Mouse (Mus musculus): ENCODE measurements around the gene Hist1h2ah. TPM values are rescaled to one million over a fixed set of nuclear protein-coding genes. Genes with fewer than 3 reads are reported as not detected.

The Hist1h2ah gene
- total and polyA plus RNA-seq, 3 experiments = 2.3 to 628 (median 8.1) TPM

DNA sequence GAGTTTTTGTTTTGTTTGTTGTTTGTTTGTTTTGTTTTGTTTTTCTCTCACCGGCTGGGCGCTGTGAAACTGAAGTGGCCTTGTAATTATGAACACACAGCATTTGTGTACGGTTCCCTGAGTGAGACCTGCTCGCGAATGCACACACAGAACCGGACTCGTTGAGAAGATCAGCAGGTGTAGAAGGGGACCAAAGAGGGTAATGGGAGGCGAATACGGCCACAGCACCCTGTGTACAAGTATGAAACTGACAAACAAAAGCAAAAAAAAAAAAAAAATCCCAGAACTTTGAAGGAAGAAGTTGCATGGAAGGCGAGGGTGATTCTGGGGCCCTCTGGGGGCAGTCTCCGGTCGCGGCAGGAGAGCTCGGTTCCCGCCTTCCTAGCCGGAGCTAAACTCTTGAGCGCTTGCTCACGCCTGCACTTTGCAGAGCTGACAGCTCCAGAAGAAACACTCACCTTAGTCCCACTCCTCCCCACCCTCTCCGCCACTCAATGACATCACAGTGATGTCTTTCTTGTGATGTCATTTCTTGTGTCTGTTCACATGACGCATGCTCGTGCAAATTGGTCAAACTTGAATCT lies 39.9 kb downstream of the Hist1h2ah start:
- H3K4me1 ChIP-seq (ENCODE audit: control insufficient read depth in 1 of 2, insufficient read depth in 2 of 2) = peaks cover 3 to 9% of the 10 kb centered on the region in 2 experiments
- no peak overlapping the region for H3K27ac ChIP-seq (ENCODE audit: insufficient read depth, low read depth)
- H3K27me3 ChIP-seq (replicated peaks) = peaks cover 29% of the 10 kb centered on the region
- TF ChIP-seq JUND (conservative IDR thresholded peaks at IDR 0.05; ENCODE audit: low read depth, low read length) = 0 out of 2 replicates have a peak, but pooled peaks have one; percentile 31
- TF ChIP-seq BHLHE40 (IDR thresholded peaks at IDR 0.05; ENCODE audit: low read depth, low read length) = peak; percentile 56
- TF ChIP-seq EP300 (IDR thresholded peaks at IDR 0.05; ENCODE audit: low read length) = 0 out of 2 replicates have a peak, but pooled peaks have one; percentile 24
- TF ChIP-seq IRF4 (IDR thresholded peaks at IDR 0.05; ENCODE audit: low read depth, low read length) = peak; percentile 53; the same call in 1 of the 2 replicates
- TF ChIP-seq MEF2A (IDR thresholded peaks at IDR 0.05; ENCODE audit: borderline replicate concordance, low read depth, low read length) = no peak; the same call in 1 of the 2 replicates
- 0 out of 2 replicates have a peak, but pooled peaks have one; percentile 47 for TF ChIP-seq MYC (IDR thresholded peaks at IDR 0.05; ENCODE audit: low read depth, low read length)
- peak in 1 of 2 experiments; percentile 48; a peak in 2 of 4 replicates for TF ChIP-seq CTCF (conservative IDR thresholded peaks at IDR 0.05 in 1 of 2, IDR thresholded peaks at IDR 0.05 in 1 of 2; ENCODE audit: low read depth in 2 of 2, low read length in 2 of 2)
- TF ChIP-seq MXI1 (IDR thresholded peaks at IDR 0.05; ENCODE audit: low read depth, low read length) = peak; percentile 84
- no peak for TF ChIP-seq ZKSCAN1 (IDR thresholded peaks at IDR 0.05; ENCODE audit: borderline replicate concordance, low read depth, low read length)
- TF ChIP-seq KAT2A (IDR thresholded peaks at IDR 0.05; ENCODE audit: insufficient replicate concordance, low read length) = 0 out of 2 replicates have a peak, but pooled peaks have one; percentile 47
- peak; percentile 89 for TF ChIP-seq ZNF384 (IDR thresholded peaks at IDR 0.05; ENCODE audit: low read depth, low read length)
- TF ChIP-seq USF1 (IDR thresholded peaks at IDR 0.05; ENCODE audit: low read depth, low read length) = no peak
- no peak for TF ChIP-seq CHD2 (IDR thresholded peaks at IDR 0.05; ENCODE audit: low read length)
- no peak; the same call in 1 of the 2 replicates for TF ChIP-seq MAFK (IDR thresholded peaks at IDR 0.05; ENCODE audit: insufficient replicate concordance, low read length)
- TF ChIP-seq ZMIZ1 (IDR thresholded peaks at IDR 0.05; ENCODE audit: low read depth, low read length) = 0 out of 2 replicates have a peak, but pooled peaks have one; percentile 41
- peak; percentile 35; the same call in 1 of the 2 replicates for TF ChIP-seq JUN (IDR thresholded peaks at IDR 0.05; ENCODE audit: insufficient read depth, low read depth, low read length)
- TF ChIP-seq USF2 (conservative IDR thresholded peaks at IDR 0.05; ENCODE audit: low read depth, low read length) = no peak
- peak; percentile 49 for TF ChIP-seq ETS1 (conservative IDR thresholded peaks at IDR 0.05; ENCODE audit: low read depth, low read length)
- TF ChIP-seq CHD1 (IDR thresholded peaks at IDR 0.05; ENCODE audit: low read depth, low read length) = peak; percentile 80; the same call in 1 of the 2 replicates
- TF ChIP-seq NELFE (IDR thresholded peaks at IDR 0.05; ENCODE audit: low read depth, low read length) = no peak
- TF ChIP-seq TBP (conservative IDR thresholded peaks at IDR 0.05; ENCODE audit: low read depth, low read length) = peak; percentile 46; the same call in 1 of the 2 replicates
- TF ChIP-seq HCFC1 (IDR thresholded peaks at IDR 0.05; ENCODE audit: low read depth, low read length) = peak; percentile 31; the same call in 1 of the 2 replicates
- TF ChIP-seq SMC3 (IDR thresholded peaks at IDR 0.05; ENCODE audit: low read depth, low read length) = no peak
- peak; percentile 72 for TF ChIP-seq NRF1 (IDR thresholded peaks at IDR 0.05; ENCODE audit: low read depth, low read length)
- TF ChIP-seq ELF1 (IDR thresholded peaks at IDR 0.05; ENCODE audit: low read depth, low read length) = no peak; the same call in 1 of the 2 replicates
- TF ChIP-seq ZC3H11A (IDR thresholded peaks at IDR 0.05; ENCODE audit: low read depth, low read length) = no peak
- no peak for TF ChIP-seq POLR2AphosphoS2 (IDR thresholded peaks at IDR 0.05; ENCODE audit: low read depth, low read length)
- peak; percentile 26; the same call in 1 of the 2 replicates for TF ChIP-seq TCF12 (IDR thresholded peaks at IDR 0.05; ENCODE audit: low read depth, low read length)
- no peak; the same call in 1 of the 2 replicates for TF ChIP-seq RCOR1 (conservative IDR thresholded peaks at IDR 0.05; ENCODE audit: low read depth, low read length)
- TF ChIP-seq MAZ (IDR thresholded peaks at IDR 0.05; ENCODE audit: low read depth, low read length) = peak; percentile 83
- no peak for TF ChIP-seq PAX5 (IDR thresholded peaks at IDR 0.05; ENCODE audit: low read length)
- TF ChIP-seq GABPA (IDR thresholded peaks at IDR 0.05; ENCODE audit: insufficient replicate concordance, low read depth, low read length) = peak; percentile 93
- 0 out of 2 replicates have a peak, but pooled peaks have one; percentile 78 for TF ChIP-seq SIN3A (IDR thresholded peaks at IDR 0.05; ENCODE audit: low read length)
- no peak; the same call in none of the 2 replicates for TF ChIP-seq RAD21 (IDR thresholded peaks at IDR 0.05; ENCODE audit: low read depth, low read length)
- peak; percentile 81 for TF ChIP-seq E2F4 (IDR thresholded peaks at IDR 0.05; ENCODE audit: insufficient replicate concordance, low read depth, low read length)
- TF ChIP-seq MAX (IDR thresholded peaks at IDR 0.05; ENCODE audit: low read length) = peak; percentile 61
- no peak for TF ChIP-seq UBTF (IDR thresholded peaks at IDR 0.05; ENCODE audit: low read depth, low read length)
- peak; percentile 20; the same call in 1 of the 2 replicates for TF ChIP-seq POLR2A (IDR thresholded peaks at IDR 0.05; ENCODE audit: low read depth, low read length)
- H3K9ac ChIP-seq (ENCODE audit: insufficient read depth, low read depth) = peak overlapping the region; percentile 7; the same call in 1 of the 2 replicates
- dilution Hi-C loops (cut with MboI; ENCODE audit: extremely low pct_ligation_motif_present, extremely low pct_unique_long_range_greater_than_20kb, low sequenced_read_pairs) (no loop called here), in situ Hi-C loops (cut with MboI; ENCODE audit: low pct_ligation_motif_present, low pct_unique_long_range_greater_than_20kb, low sequenced_read_pairs) (no loop called here)
- peak overlapping the region; percentile 74 for H3K4me2 ChIP-seq (ENCODE audit: insufficient read depth, low read depth, poor library complexity, severe bottlenecking)
- H3K36me3 ChIP-seq (replicated peaks in 1 of 2; ENCODE audit: control insufficient read depth in 1 of 2, insufficient read depth in 1 of 2, low read length in 1 of 2) = no peaks in the 10 kb centered on the region
- no peaks in the 10 kb centered on the region for H3K79me2 ChIP-seq (replicated peaks; ENCODE audit: control insufficient read depth, extremely low read depth, insufficient read depth, poor library complexity, severe bottlenecking)
- DNase-seq (ENCODE audit: extremely low read depth) = peak; percentile 72
- peaks cover 8% of the 10 kb centered on the region for H3K9me3 ChIP-seq (replicated peaks; ENCODE audit: low read length)
- H3K4me3 ChIP-seq (replicated peaks in 1 of 3; ENCODE audit: low read depth in 2 of 3, low read length in 2 of 3, poor library complexity in 1 of 3) = peak overlapping the region; percentile 47 to 68 (median 56)
